Mouse (Mus musculus): Measurements from ENCODE around the gene Kif3b. TPM values are rescaled to one million over a fixed set of nuclear protein-coding genes. Genes with fewer than 3 reads are reported as not detected.

The Kif3b gene
- polyA plus RNA-seq, 2 experiments = 1.8 to 2.5 TPM

DNA sequence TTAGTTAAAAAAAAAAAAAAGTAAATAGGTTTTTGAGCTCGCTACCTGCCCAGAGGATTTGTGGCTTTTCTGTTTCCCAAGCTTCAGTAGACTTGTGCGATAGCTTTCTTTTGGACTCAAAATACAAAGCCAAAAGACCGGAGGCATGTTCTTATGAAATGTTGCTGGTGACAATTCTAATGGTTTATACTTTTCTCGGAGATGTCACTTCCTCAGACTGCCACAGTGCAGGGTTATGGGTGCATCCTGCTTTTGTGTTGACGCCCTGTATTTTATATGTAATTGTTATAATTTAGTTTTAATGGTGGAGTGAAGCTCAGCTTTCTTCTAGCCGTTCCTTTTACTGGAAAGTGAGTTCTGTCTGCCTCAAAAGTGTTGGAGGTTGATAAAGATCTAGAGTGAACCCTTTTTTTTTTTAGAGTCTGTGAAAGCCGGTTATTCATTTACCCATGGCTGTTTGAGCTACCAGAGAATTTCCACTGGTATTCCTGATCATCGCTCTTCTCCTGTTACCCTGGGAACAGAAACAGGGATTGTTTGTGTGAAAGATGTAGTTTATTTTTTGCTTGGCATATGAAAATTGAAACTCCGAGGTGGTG, 56.1 kb downstream of the Kif3b start:
- peaks cover 3% of the 10 kb centered on the region for H3K36me3 ChIP-seq (replicated peaks; ENCODE audit: control insufficient read depth, insufficient read depth, low read depth)
- H3K27me3 ChIP-seq (ENCODE audit: control insufficient read depth, insufficient read depth, low read length) = no peaks in the 10 kb centered on the region
- peak overlapping the region; percentile 93 for H3K4me2 ChIP-seq (ENCODE audit: low read depth)
- peak overlapping the region; percentile 100 for H3K4me3 ChIP-seq (ENCODE audit: insufficient read depth in 1 of 2, low read depth in 2 of 2, low read length in 2 of 2)
- H3K4me1 ChIP-seq (replicated peaks; ENCODE audit: control insufficient read depth in 2 of 2, insufficient read depth in 2 of 2, low read length in 1 of 2) = peaks cover 51 to 54% of the 10 kb centered on the region in 2 experiments
- peak overlapping the region; percentile 81 for H3K27ac ChIP-seq
- H3K9me3 ChIP-seq (ENCODE audit: control insufficient read depth, low read length) = no peaks in the 10 kb centered on the region
- ATAC-seq (ENCODE audit: insufficient read depth) (no peak), DNase-seq (ENCODE audit: low read depth in 3 of 3, low spot score in 3 of 3) (peak in 1 of 3 experiments; percentile 41)
- WGBS (ENCODE audit: insufficient replicate concordance) = 3% methylated on average over 9 of the region's 9 CpGs
- TF ChIP-seq CTCF (IDR thresholded peaks at IDR 0.05; ENCODE audit: low read depth) (no peak), EP300 (IDR thresholded peaks at IDR 0.05; ENCODE audit: low read depth) (no peak)
- H3K9ac ChIP-seq (replicated peaks) = peak overlapping the region; percentile 99

DNA sequence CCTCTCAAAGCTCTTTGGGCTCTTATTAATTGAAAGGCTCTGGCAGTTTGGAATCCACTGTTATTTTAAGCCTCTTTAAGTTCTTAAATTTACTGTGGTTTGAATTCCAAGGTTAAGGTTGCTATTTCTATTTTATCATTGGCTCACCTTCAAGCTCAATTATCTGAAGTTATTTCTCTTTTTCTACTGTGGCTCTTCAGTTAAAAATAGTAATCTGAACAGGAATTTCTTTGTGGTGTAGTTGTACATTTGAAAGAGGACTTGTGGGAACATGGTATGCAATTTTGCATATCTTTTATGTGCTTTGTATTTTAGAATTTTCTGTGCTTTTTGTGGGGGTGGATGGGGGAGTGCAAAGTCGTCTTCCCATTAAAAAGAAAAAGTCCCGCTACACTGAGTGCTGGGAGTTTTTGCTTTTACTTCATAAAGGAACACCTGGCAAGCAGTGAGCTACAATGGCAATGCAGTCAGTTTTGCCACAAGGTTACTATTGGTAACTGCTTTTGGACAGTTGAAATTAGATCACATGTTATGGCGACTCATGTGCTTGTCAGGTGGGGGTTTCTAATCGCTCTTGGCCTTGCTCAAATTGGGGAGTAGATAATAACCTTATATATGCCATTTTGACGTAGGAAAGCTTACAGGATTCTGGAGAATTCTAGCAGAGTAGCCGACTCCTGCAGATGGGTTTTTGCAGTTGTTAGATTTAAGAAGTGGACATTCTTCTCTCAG, 57.1 kb downstream of the Kif3b start:
- Histone ChIP-seq H3K4me1 (replicated peaks; ENCODE audit: control insufficient read depth in 2 of 2, insufficient read depth in 2 of 2, low read length in 1 of 2) (peaks cover 42 to 44% of the 10 kb centered on the region in 2 experiments), H3K9me3 (ENCODE audit: control insufficient read depth, low read length) (no peaks in the 10 kb centered on the region), H3K27me3 (ENCODE audit: control insufficient read depth, insufficient read depth, low read length) (no peaks in the 10 kb centered on the region), H3K4me2 (ENCODE audit: low read depth) (peak overlapping the region; percentile 93), H3K9ac (replicated peaks) (peak overlapping the region; percentile 99), H3K36me3 (replicated peaks; ENCODE audit: control insufficient read depth, insufficient read depth, low read depth) (peaks cover 10% of the 10 kb centered on the region), H3K4me3 (ENCODE audit: insufficient read depth in 1 of 2, low read depth in 2 of 2, low read length in 2 of 2) (peak overlapping the region; percentile 14 to 100; a peak in 2 of 4 replicates), H3K27ac (peak overlapping the region; percentile 23)
- DNase-seq (ENCODE audit: low read depth in 3 of 3, low spot score in 3 of 3) (peak in 2 of 3 experiments; percentile 33 to 37), ATAC-seq (ENCODE audit: insufficient read depth) (no peak)
- TF ChIP-seq CTCF (IDR thresholded peaks at IDR 0.05; ENCODE audit: low read depth) = no peak
- TF ChIP-seq EP300 (IDR thresholded peaks at IDR 0.05; ENCODE audit: low read depth) = peak; percentile 54
- 16% methylated on average over 6 of the region's 6 CpGs for WGBS (ENCODE audit: insufficient replicate concordance)

DNA sequence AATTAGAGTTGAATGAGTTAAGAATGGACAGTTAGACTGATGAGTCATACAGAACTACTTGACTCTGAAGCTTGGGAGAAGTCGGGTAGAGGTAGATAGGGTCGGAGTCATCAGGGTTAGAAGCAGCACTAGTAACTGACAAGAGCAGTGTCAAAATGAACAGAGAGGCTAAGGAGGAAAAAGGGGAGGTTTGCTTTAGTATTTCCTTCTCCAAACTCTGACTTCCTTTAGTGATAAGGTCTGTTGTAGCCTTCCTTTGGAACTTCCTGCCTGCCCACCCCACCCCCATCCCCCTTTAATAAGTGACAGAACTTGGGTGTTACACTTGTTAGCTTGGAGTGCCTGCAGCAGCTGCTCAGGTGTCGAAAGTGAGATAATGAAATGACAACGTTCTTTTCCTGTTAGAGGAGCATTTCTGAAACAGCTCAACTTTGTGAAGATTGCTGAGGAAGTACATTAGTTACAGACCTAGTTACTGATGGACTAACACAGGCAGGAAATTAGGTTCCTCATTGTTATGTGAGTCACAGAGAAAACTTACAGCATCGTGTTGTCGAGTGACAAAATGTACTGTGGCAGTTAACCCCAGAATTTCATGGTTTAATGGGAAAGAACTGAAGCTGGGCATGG, 59.5 kb downstream of the Kif3b start:
- DNase-seq (ENCODE audit: low read depth in 3 of 3, low spot score in 3 of 3) (peak; percentile 45 to 62 (median 48)), ATAC-seq (ENCODE audit: insufficient read depth) (peak; percentile 41)
- Histone ChIP-seq H3K36me3 (replicated peaks; ENCODE audit: control insufficient read depth, insufficient read depth, low read depth) (peaks cover 26% of the 10 kb centered on the region), H3K4me1 (replicated peaks; ENCODE audit: control insufficient read depth in 2 of 2, insufficient read depth in 2 of 2, low read length in 1 of 2) (peaks cover 28 to 31% of the 10 kb centered on the region in 2 experiments), H3K4me3 (ENCODE audit: insufficient read depth in 1 of 2, low read depth in 2 of 2, low read length in 2 of 2) (peak overlapping the region in 1 of 2 experiments; percentile 20; a peak in 2 of 4 replicates), H3K9ac (replicated peaks) (peak overlapping the region; percentile 62), H3K4me2 (ENCODE audit: low read depth) (peak overlapping the region; percentile 67), H3K27me3 (ENCODE audit: control insufficient read depth, insufficient read depth, low read length) (no peaks in the 10 kb centered on the region), H3K27ac (peak overlapping the region; percentile 90), H3K9me3 (ENCODE audit: control insufficient read depth, low read length) (no peaks in the 10 kb centered on the region)
- peak; percentile 57 for TF ChIP-seq EP300 (IDR thresholded peaks at IDR 0.05; ENCODE audit: low read depth)
- no peak for TF ChIP-seq CTCF (IDR thresholded peaks at IDR 0.05; ENCODE audit: low read depth)
- 3% methylated on average over 6 of the region's 6 CpGs for WGBS (ENCODE audit: insufficient replicate concordance)

DNA sequence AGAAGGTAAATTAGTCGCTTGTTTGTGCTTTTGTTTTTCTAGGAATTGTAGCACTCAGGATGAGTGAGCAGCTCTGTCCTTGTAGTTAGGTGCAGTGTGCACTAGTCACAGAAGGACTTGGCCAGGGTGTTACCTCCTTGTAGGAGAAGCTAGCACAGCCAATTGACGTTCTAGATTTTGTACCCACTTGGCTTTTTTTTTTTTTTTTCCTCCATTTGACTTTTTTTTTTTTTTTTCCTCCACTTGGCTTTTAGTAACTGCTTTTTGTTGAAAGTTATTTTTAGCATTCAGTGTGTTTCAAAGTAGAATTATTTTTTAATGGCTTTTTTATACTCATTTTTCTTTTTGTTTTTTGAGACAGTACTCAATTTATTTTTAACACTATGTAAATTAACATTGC, 63.4 kb downstream of the Kif3b start:
- Histone ChIP-seq H3K9ac (replicated peaks) (no peak overlapping the region), H3K4me1 (replicated peaks; ENCODE audit: control insufficient read depth in 2 of 2, insufficient read depth in 2 of 2, low read length in 1 of 2) (peaks cover 19% of the 10 kb centered on the region in 2 experiments), H3K4me3 (ENCODE audit: insufficient read depth in 1 of 2, low read depth in 2 of 2, low read length in 2 of 2) (no peak overlapping the region), H3K27me3 (ENCODE audit: control insufficient read depth, insufficient read depth, low read length) (no peaks in the 10 kb centered on the region), H3K9me3 (ENCODE audit: control insufficient read depth, low read length) (no peaks in the 10 kb centered on the region), H3K36me3 (replicated peaks; ENCODE audit: control insufficient read depth, insufficient read depth, low read depth) (peaks cover 54% of the 10 kb centered on the region), H3K4me2 (ENCODE audit: low read depth) (no peak overlapping the region), H3K27ac (no peak overlapping the region)
- DNase-seq (ENCODE audit: low read depth in 3 of 3, low spot score in 3 of 3) = no peak
- TF ChIP-seq EP300 (IDR thresholded peaks at IDR 0.05; ENCODE audit: low read depth) = no peak
- 67% methylated on average over 2 of the region's 2 CpGs for WGBS (ENCODE audit: insufficient replicate concordance)
- no peak for ATAC-seq (ENCODE audit: insufficient read depth)

GRCm38 (mm10) chr2:153356784-153357183, 65.6 kb downstream of the Kif3b start:
- no peak for ATAC-seq (ENCODE audit: insufficient read depth)
- peaks cover 56% of the 10 kb centered on the region for H3K36me3 ChIP-seq (replicated peaks; ENCODE audit: control insufficient read depth, insufficient read depth, low read depth)
- H3K27ac ChIP-seq = no peak overlapping the region

More at GRCm38 (mm10) chr2:153356784-153357183, 65.6 kb downstream of the Kif3b start:
- DNase-seq (ENCODE audit: low read depth in 3 of 3, low spot score in 3 of 3) = no peak
- Histone ChIP-seq H3K9me3 (ENCODE audit: control insufficient read depth, low read length) (no peaks in the 10 kb centered on the region), H3K27me3 (ENCODE audit: control insufficient read depth, insufficient read depth, low read length) (no peaks in the 10 kb centered on the region), H3K4me3 (ENCODE audit: insufficient read depth in 1 of 2, low read depth in 2 of 2, low read length in 2 of 2) (no peak overlapping the region), H3K4me2 (ENCODE audit: low read depth) (no peak overlapping the region), H3K9ac (replicated peaks) (no peak overlapping the region), H3K4me1 (replicated peaks; ENCODE audit: control insufficient read depth in 2 of 2, insufficient read depth in 2 of 2, low read length in 1 of 2) (no peaks in the 10 kb centered on the region; a peak in 1 of 4 replicates)
- TF ChIP-seq EP300 (IDR thresholded peaks at IDR 0.05; ENCODE audit: low read depth) = no peak
- TF ChIP-seq CTCF (IDR thresholded peaks at IDR 0.05; ENCODE audit: low read depth) = no peak
- WGBS (ENCODE audit: insufficient replicate concordance) = 80% methylated on average over 4 of the region's 4 CpGs
